Mouse (Mus musculus) lung, postnatal 0 days (tissue): ENCODE results near the gene Stap2. TPM values are rescaled to one million over a fixed set of nuclear protein-coding genes. Genes with fewer than 3 reads are reported as not detected.

Source experiments
- ATAC-seq: fragments of 200-750 bp; cut with Nextera tagmentation; 2 replicates; pipeline ENCODE4 v1.8.0; 2017; ENCODE audit warnings: moderate library complexity
- DNase-seq: peaks from one replicate; pipeline ENCODE4 v3.0.0-alpha.2; 2016; ENCODE audit warnings: low spot score
- H3K27ac ChIP-seq: fragments of 300-500 bp; sonication (generic); 2 replicates; pipeline ENCODE4 v1.5.1; 2014; ENCODE audit warnings: antibody characterized with exemption, mild to moderate bottlenecking, low read length, mixed read lengths
- H3K27me3 ChIP-seq: fragments of 300-500 bp; sonication (generic); replicated peaks from 2 replicates; pipeline ENCODE4 v1.6.1; 2014; ENCODE audit warnings: low read length, mixed read lengths; ENCODE audit not compliant: insufficient read depth
- H3K36me3 ChIP-seq: fragments of 300-500 bp; sonication (generic); 2 replicates; pipeline ENCODE4 v1.6.1; 2014; ENCODE audit warnings: low read length, mixed read lengths; ENCODE audit not compliant: insufficient read depth
- H3K4me1 ChIP-seq: fragments of 300-500 bp; sonication (generic); 2 replicates; pipeline ENCODE4 v1.6.1; 2014; ENCODE audit warnings: antibody characterized with exemption, low read depth, low read length, mixed read lengths; ENCODE audit not compliant: insufficient read depth
- H3K4me2 ChIP-seq: fragments of 300-500 bp; sonication (generic); replicated peaks from 2 replicates; pipeline ENCODE4 v1.6.1; 2014; ENCODE audit warnings: low read depth, mild to moderate bottlenecking, low read length, moderate library complexity, mixed read lengths
- H3K4me3 ChIP-seq: fragments of 300-500 bp; sonication (generic); 2 replicates; pipeline ENCODE4 v1.5.1; 2014; ENCODE audit warnings: low read depth, low read length
- H3K9ac ChIP-seq: fragments of 300-500 bp; sonication (generic); replicated peaks from 2 replicates; pipeline ENCODE4 v1.6.1; 2014; ENCODE audit warnings: low read depth, mild to moderate bottlenecking
- H3K9me3 ChIP-seq: fragments of 300-500 bp; sonication (generic); 2 replicates; pipeline ENCODE4 v1.6.1; 2016; ENCODE audit warnings: low read length, mixed read lengths
- CTCF ChIP-seq: IDR thresholded peaks from 2 replicates; pipeline ENCODE4 v1.5.1; 2016; ENCODE audit warnings: antibody characterized with exemption, mild to moderate bottlenecking
- EP300 ChIP-seq: IDR thresholded peaks from 2 replicates; pipeline ENCODE4 v1.6.1; 2016; ENCODE audit warnings: antibody characterized with exemption, mild to moderate bottlenecking, control low read depth
- WGBS: fragments of 180-500 bp; shearing (Covaris S2); extraction: QIAGEN DNeasy Blood & Tissue Kit; methylation state at CpG from one replicate; pipeline ENCODE4 v1.1.7; 2014; 5-methylcytosine and 5-hydroxymethylcytosine counted together
- polyA plus RNA-seq: library from polyadenylated mRNA; unstranded; fragments of >200 nt; fragmentation: Nextera tagmentation; extraction: Ambion mirVana; gene quantifications from 2 replicates; pipeline ENCODE4 v1.2.1, GENCODE M21; 2015

Stap2 gene
- polyA plus RNA-seq, 1 experiment from 2014 or later: 49.1 TPM

DNA sequence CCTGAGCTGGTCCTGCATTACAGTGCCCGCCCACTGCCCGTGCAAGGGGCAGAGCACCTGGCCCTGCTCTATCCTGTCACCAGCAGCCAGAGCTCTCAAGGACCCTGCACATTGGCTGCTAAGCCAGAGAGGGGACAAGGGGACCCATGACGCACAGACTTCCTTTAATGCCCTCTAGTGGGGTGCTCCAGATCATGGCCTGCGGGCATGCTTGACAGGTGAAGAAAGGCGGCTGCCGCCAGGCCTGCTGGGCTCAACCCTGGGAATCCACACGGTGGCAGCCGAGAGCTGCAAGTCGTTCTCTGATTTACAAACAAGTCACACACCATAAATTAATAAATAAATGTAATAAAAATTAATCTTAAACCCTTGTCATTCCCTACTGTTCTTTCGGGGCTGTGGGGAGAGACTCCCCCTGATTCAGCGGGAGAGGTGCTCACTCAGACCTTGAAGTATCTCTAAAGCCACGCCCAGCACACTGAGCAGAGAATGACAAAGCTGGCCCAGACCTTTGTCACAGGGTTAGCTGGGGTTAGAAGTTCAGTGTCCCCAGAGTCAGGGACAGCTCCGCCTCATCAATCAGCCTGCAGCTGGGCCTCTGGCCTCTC lies 29.0 kb downstream of the Stap2 start:
- Histone ChIP-seq H3K27ac (no peak overlapping the region), H3K4me3 (no peak overlapping the region), H3K9me3 (no peaks in the 10 kb centered on the region), H3K4me1 (no peaks in the 10 kb centered on the region), H3K4me2 (no peak overlapping the region; the same call in 1 of the 2 replicates), H3K36me3 (no peaks in the 10 kb centered on the region), H3K9ac (no peak overlapping the region), H3K27me3 (no peaks in the 10 kb centered on the region)
- ATAC-seq: peak; percentile 90
- WGBS: 14% methylated on average over 13 of the region's 13 CpGs
- DNase-seq: peak; percentile 86
- TF ChIP-seq CTCF: peak; percentile 86
- no peak for TF ChIP-seq EP300

DNA sequence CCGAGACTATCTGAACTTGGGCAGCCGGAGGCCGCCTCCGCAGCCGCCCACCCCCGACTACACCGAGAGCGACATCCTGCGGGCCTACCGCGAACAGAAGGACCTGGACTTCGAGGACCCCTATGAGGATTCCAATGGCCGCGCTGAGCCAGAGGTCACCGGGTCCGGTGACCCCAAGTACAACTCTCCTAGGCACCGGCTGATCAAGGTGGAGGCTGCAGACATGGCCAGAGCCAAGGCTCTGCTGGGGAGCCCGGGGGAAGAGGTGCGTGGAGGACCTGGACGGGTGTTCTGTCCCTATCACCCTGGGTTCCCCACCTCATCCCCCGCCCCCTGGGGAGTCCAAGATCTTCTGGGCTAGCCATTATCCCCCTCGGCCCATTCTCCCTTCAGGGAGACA lies 33.9 kb downstream of the Stap2 start:
- no peak overlapping the region for H3K27ac ChIP-seq
- DNase-seq (no peak), ATAC-seq (no peak)
- H3K9ac ChIP-seq: no peak overlapping the region
- H3K36me3 ChIP-seq: peaks cover 8% of the 10 kb centered on the region
- no peaks in the 10 kb centered on the region for H3K4me1 ChIP-seq
- H3K4me3 ChIP-seq: no peak overlapping the region
- no peak overlapping the region for H3K4me2 ChIP-seq
- no peaks in the 10 kb centered on the region for H3K27me3 ChIP-seq
- no peaks in the 10 kb centered on the region for H3K9me3 ChIP-seq
- 32% methylated on average over 22 of the region's 22 CpGs for WGBS
- no peak for TF ChIP-seq CTCF
- TF ChIP-seq EP300: no peak

DNA sequence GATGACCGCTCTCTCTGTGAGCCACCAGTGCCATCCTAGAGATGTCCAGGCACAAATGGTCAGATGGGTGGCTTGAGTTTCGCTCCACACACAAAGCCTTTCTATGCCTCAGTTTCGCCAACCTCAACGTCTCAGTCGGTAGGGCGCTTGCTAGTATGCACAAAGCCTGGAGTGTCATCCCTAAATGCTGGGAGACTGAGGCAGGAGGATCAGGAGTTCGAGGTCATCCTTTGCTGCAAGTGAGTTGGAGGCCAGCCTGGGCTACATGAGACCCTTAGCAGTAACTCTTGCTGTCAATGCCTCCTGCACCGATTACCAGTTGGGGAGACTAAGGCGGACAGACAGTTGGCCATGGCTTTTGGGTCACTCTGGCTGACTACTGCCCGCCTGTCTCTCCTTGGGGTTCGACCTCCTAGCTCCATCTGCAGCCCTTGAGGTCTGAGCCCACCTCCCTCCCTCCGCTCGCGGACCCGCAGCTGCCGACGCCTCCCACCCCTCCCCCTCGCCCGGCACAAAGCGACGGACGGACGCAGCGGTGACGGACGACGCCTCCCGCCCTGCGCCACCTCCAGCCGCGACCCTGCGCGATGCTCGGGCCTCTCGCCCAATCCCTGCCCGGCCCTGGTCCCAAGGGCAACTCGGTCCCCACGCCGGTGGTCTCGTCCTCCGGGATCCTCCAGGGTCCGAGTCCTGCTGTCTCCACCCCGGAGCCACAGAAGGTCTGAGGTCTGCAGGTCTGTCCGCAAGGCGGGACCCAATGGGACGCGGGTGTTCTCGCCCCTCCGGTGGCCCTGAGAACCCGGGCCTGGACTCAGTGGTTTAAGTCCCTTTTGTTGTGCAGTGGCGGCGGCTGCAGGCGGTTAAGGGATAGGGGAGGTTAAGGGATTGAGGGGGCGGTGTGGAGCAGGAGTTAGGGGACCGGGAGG lies 35.2 kb downstream of the Stap2 start, which contains the start of gene Shd:
TSS of gene Shd (plus strand) at position 502 of the 926 bp plus-strand sequence.
- no peak; the same call in 1 of the 2 replicates for TF ChIP-seq CTCF
- no peak for TF ChIP-seq EP300
- no peaks in the 10 kb centered on the region for H3K27me3 ChIP-seq
- peak within 1 kb of the TSS; percentile 27 for H3K9ac ChIP-seq
- H3K27ac ChIP-seq: no peak within 1 kb of the TSS
- H3K36me3 ChIP-seq: peaks cover 11% of the 10 kb centered on the region
- H3K4me1 ChIP-seq: no peaks in the 10 kb centered on the region
- no peaks in the 10 kb centered on the region for H3K9me3 ChIP-seq
- peak within 1 kb of the TSS; percentile 80 for H3K4me2 ChIP-seq
- DNase-seq: no peak
- 11% methylated on average over 52 of the region's 55 CpGs for whole genome bisulfite sequencing
- peak; percentile 37 for ATAC-seq
- peak within 1 kb of the TSS; percentile 36 for H3K4me3 ChIP-seq

DNA sequence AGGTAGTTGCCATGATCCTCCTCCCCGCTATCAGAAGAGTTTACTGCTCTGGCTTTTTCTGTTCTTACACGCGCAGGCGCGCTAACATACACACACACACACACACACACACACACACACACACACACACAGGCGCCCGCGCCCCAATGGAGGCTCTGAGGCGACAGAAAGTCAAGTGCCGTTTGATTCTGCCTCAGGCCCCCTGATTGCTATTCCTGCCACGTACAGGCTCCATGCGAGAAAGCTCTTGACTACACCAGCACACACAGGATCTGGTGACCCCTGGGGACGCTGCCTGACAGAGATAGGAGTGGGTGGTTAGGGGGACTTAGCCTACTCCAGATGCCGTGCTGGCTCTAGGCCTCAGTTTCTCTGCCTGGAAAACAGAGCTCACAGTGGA lies 35.8 kb downstream of the Stap2 start:
- Histone ChIP-seq H3K36me3 (peaks cover 11% of the 10 kb centered on the region), H3K27ac (no peak overlapping the region), H3K9me3 (no peaks in the 10 kb centered on the region), H3K27me3 (no peaks in the 10 kb centered on the region), H3K4me2 (no peak overlapping the region), H3K9ac (no peak overlapping the region), H3K4me3 (no peak overlapping the region), H3K4me1 (no peaks in the 10 kb centered on the region)
- no peak for ATAC-seq
- TF ChIP-seq EP300 (no peak), CTCF (no peak)
- WGBS: 45% methylated on average over 14 of the region's 14 CpGs
- DNase-seq: no peak

DNA sequence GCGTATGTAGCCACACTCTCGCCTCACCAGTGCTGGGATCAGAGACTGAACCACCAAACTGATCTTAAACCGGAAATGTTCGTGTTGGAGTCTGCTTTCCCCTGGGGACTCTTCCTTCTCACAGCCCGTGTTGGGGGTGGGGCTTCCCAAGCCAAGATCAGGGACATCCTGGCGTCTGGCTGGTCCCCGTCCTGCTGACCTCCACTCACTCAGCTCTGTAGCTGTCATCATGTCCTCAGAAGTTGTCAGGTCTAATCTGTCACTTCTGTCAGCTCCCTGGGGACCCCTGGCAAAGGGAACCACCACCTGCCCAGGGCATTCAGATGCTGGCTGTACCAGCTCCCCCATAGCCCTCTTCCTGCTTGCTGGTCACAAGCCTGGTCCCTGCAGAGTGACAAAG lies 37.2 kb downstream of the Stap2 start:
- no peak overlapping the region for H3K27ac ChIP-seq
- TF ChIP-seq EP300 (no peak), CTCF (no peak)
- H3K9me3 ChIP-seq: no peaks in the 10 kb centered on the region
- H3K9ac ChIP-seq: no peak overlapping the region
- peaks cover 11% of the 10 kb centered on the region for H3K36me3 ChIP-seq
- H3K27me3 ChIP-seq: no peaks in the 10 kb centered on the region
- H3K4me3 ChIP-seq: no peak overlapping the region
- DNase-seq (no peak), ATAC-seq (0 out of 2 replicates have a peak, but pooled peaks have one; percentile 19)
- H3K4me1 ChIP-seq: no peaks in the 10 kb centered on the region
- no peak overlapping the region for H3K4me2 ChIP-seq
- 54% methylated on average over 7 of the region's 7 CpGs for WGBS

DNA sequence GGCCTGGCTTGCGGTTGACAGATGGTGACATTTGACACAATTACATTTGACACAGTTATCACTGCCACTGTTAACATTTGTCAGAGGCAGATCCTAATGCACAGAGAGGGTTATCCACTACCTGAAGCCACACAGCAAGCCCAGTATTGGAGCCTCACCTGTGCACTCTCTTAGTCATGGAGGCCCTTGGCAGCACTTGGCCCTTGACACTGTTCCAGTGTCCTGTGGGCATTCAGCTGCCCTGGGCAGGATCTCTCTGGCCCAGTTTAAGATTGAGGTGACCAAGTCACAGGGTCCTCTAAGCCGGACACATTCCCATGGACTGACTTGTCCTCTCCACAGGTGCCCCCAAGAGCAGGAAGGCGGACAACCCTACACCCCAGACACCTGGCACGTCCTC lies 38.2 kb downstream of the Stap2 start:
- no peak for TF ChIP-seq EP300
- no peak for TF ChIP-seq CTCF
- ATAC-seq: no peak
- DNase-seq: no peak
- Histone ChIP-seq H3K36me3 (peaks cover 11% of the 10 kb centered on the region), H3K9ac (no peak overlapping the region), H3K9me3 (no peaks in the 10 kb centered on the region), H3K27me3 (no peaks in the 10 kb centered on the region), H3K4me2 (no peak overlapping the region), H3K4me3 (no peak overlapping the region), H3K4me1 (no peaks in the 10 kb centered on the region), H3K27ac (no peak overlapping the region)
- 92% methylated on average over 4 of the region's 4 CpGs for WGBS
